Mouse (Mus musculus): Measurements from ENCODE around the gene Rab3a. TPM values are rescaled to one million over a fixed set of nuclear protein-coding genes. Genes with fewer than 3 reads are reported as not detected.

Gene Rab3a
- polyA plus RNA-seq, 1 experiment from 2014 or later: 28.6 TPM

DNA sequence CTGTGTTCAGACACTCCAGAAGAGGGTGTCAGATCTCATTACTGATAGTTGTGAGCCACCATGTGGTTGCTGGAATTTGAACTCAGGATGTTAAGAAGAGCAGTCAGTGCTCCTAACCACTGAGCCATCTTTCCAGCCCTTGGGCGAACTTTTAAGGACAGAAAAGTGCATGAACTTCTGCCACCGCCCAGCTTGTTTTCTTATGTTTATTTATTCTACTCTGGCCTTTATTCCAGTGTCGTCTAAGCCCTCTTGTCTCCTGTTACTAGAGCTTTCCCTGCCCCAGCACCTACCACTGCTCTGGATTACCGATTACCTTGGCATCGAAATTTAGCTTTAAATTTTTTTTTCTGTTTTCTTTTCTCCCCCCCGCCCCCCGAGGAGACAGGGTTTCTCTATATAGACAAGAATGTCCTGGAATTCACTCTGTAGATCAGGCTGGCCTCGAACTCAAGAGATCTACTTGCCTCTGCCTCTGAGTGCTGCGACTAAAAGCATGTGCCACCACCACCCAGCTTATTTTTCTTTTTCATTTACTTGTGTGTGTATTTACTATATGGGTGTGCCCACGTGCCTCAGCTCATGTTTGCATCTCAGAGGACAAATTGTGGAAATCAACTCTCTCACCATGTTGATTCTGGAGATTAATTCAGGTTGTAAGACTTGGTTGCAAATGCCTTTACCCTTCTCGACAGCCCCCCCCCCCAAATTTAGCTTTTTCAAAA is 48.5 kb downstream of the Rab3a start:
- ATAC-seq (no peak), DNase-seq (ENCODE audit: low spot score) (no peak)
- 53% methylated on average over 11 of the region's 11 CpGs for WGBS
- peaks cover 4% of the 10 kb centered on the region; the same call in 1 of the 2 replicates for H3K4me1 ChIP-seq (ENCODE audit: insufficient read depth, low read depth, low read length)
- TF ChIP-seq CTCF (IDR thresholded peaks at IDR 0.05) (no peak), EP300 (IDR thresholded peaks at IDR 0.05) (no peak)
- no peaks in the 10 kb centered on the region for H3K36me3 ChIP-seq (ENCODE audit: insufficient read depth, low read length)
- H3K9me3 ChIP-seq (ENCODE audit: low read length): no peaks in the 10 kb centered on the region
- H3K4me2 ChIP-seq (replicated peaks; ENCODE audit: low read depth, low read length): peak overlapping the region; percentile 85; the same call in 1 of the 2 replicates
- no peak overlapping the region for H3K4me3 ChIP-seq (ENCODE audit: low read depth, low read length)
- H3K27ac ChIP-seq (ENCODE audit: low read length): no peak overlapping the region
- H3K9ac ChIP-seq (replicated peaks; ENCODE audit: low read depth): no peak overlapping the region
- H3K27me3 ChIP-seq (replicated peaks; ENCODE audit: insufficient read depth, low read length): peaks cover 16% of the 10 kb centered on the region; the same call in 1 of the 2 replicates

DNA sequence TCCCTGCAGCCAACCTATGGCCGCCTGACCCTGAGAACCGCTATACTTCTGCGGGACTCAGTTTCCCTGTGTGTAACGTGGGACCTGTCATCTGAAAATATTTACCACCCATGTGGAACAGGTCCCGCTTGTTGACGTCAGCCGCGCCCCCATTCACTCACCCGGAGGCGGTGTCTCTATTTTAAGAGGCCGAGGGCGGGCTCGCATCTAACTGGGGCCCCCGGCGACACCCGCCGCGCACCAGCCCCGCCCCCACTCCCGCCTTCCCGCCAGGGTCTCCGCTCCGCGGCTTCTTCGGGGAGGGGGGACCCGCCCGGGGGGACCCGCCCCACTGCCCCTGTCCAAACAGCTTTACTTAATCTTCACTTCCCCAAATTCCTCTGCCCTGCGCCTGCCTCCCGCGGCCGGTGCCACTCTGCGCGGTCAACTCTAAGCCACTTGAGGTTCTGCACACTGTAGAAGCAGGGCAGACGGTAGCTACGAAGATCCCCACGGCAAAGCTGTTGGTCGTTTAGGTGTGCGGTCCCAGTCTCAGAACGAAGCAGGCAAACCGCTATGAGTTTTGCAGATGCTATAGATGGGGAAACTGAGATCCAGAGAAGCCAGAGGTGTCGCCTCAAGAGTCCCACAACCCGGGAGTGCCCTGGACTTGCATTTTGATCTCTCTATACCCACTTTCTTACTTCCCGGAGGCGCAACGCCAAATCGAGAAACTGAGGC is 49.4 kb downstream of the Rab3a start:
- no peaks in the 10 kb centered on the region for H3K9me3 ChIP-seq (ENCODE audit: low read length)
- TF ChIP-seq EP300 (IDR thresholded peaks at IDR 0.05) (no peak), CTCF (IDR thresholded peaks at IDR 0.05) (no peak)
- H3K36me3 ChIP-seq (ENCODE audit: insufficient read depth, low read length): no peaks in the 10 kb centered on the region
- peak overlapping the region; percentile 38; the same call in 1 of the 2 replicates for H3K9ac ChIP-seq (replicated peaks; ENCODE audit: low read depth)
- ATAC-seq (peak; percentile 39), DNase-seq (ENCODE audit: low spot score) (peak; percentile 64)
- 2% methylated on average over 42 of the region's 47 CpGs for WGBS
- H3K4me1 ChIP-seq (ENCODE audit: insufficient read depth, low read depth, low read length): peaks cover 3% of the 10 kb centered on the region; the same call in 1 of the 2 replicates
- H3K27ac ChIP-seq (ENCODE audit: low read length): 0 out of 2 replicates have a peak overlapping the region, but pooled peaks have one; percentile 3
- H3K4me3 ChIP-seq (ENCODE audit: low read depth, low read length): peak overlapping the region; percentile 47
- peaks cover 16% of the 10 kb centered on the region; the same call in 1 of the 2 replicates for H3K27me3 ChIP-seq (replicated peaks; ENCODE audit: insufficient read depth, low read length)
- peak overlapping the region; percentile 85 for H3K4me2 ChIP-seq (replicated peaks; ENCODE audit: low read depth, low read length)

DNA sequence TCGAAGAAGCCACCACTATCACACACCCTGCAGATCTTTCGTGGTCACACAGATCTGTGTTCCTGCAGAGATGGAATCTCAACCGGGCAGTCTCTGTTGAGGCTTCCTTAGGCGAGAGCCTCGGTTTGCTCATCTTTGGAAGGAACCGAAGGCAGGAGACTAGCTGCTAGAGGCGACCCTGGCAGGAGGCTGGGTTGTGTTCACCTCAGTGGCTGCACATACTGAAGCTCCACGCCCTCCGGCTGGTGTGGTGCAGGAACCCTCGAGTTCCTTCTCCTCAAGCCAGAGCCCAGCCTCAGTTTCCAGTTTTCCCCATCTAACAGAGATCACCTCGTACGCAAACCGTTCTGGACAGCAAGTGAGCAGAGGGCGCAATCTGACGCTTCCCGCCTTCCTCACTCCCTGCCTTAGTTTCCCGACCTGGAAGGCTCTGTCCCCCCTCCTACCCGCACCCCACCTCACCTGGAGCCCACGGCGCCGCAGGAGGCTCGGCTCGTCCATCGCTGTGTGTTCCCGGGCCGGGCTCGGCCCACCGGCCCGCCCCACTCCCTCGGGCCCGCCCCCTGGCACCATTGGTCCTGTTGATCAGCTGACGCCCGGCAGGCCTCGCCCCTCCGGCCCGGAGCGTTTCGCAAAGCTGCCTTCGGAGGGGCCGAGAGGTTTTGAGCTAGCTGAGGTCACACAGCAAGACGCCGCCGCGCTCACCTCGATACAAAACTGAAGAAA is 50.2 kb downstream of the Rab3a start, which contains the start of gene Mast3:
Gene Mast3, minus strand, starts transcription at position 574 of the 726 bp plus-strand sequence.
- Histone ChIP-seq H3K36me3 (ENCODE audit: insufficient read depth, low read length) (no peaks in the 10 kb centered on the region), H3K9ac (replicated peaks; ENCODE audit: low read depth) (peak within 1 kb of the TSS; percentile 38; the same call in 1 of the 2 replicates), H3K4me2 (replicated peaks; ENCODE audit: low read depth, low read length) (peak within 1 kb of the TSS; percentile 85), H3K27ac (ENCODE audit: low read length) (0 out of 2 replicates have a peak within 1 kb of the TSS, but pooled peaks have one; percentile 3), H3K9me3 (ENCODE audit: low read length) (no peaks in the 10 kb centered on the region), H3K4me1 (ENCODE audit: insufficient read depth, low read depth, low read length) (peaks cover 3% of the 10 kb centered on the region; the same call in 1 of the 2 replicates), H3K4me3 (ENCODE audit: low read depth, low read length) (peak within 1 kb of the TSS; percentile 47), H3K27me3 (replicated peaks; ENCODE audit: insufficient read depth, low read length) (peaks cover 11% of the 10 kb centered on the region; the same call in 1 of the 2 replicates)
- DNase-seq (ENCODE audit: low spot score): peak; percentile 95
- under 1% methylated on average over 45 of the region's 45 CpGs for WGBS
- TF ChIP-seq CTCF (IDR thresholded peaks at IDR 0.05): no peak
- no peak for TF ChIP-seq EP300 (IDR thresholded peaks at IDR 0.05)
- ATAC-seq: peak; percentile 96

DNA sequence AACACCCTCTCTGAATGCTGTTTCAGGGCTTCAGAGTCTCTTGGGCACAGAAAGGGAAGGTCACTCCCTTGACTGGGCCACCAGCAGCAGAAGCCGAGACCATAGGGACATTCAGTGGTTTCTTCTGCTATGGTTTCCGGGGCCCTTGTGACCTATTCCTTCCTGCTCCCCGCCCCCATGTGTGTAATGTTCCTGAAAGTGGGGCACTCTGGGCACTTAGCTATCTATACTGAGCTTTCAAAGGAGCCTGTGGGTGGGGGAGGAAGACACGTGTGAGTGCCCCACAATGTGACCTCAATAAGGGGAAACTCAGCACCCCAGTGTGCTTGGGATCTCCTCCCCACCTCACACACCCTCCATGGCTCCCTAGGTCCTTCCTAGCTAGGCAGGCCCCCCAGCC is 52.1 kb downstream of the Rab3a start:
- Histone ChIP-seq H3K27ac (ENCODE audit: low read length) (no peak overlapping the region), H3K4me3 (ENCODE audit: low read depth, low read length) (no peak overlapping the region), H3K36me3 (ENCODE audit: insufficient read depth, low read length) (no peaks in the 10 kb centered on the region), H3K27me3 (replicated peaks; ENCODE audit: insufficient read depth, low read length) (0 out of 2 replicates have a peak, but pooled peaks cover 10% of the 10 kb centered on the region), H3K9ac (replicated peaks; ENCODE audit: low read depth) (no peak overlapping the region), H3K9me3 (ENCODE audit: low read length) (no peaks in the 10 kb centered on the region), H3K4me2 (replicated peaks; ENCODE audit: low read depth, low read length) (no peak overlapping the region), H3K4me1 (ENCODE audit: insufficient read depth, low read depth, low read length) (peaks cover 3% of the 10 kb centered on the region; the same call in 1 of the 2 replicates)
- 51% methylated on average over 4 of the region's 4 CpGs for WGBS
- no peak for TF ChIP-seq CTCF (IDR thresholded peaks at IDR 0.05)
- no peak for TF ChIP-seq EP300 (IDR thresholded peaks at IDR 0.05)
- ATAC-seq (no peak), DNase-seq (ENCODE audit: low spot score) (peak; percentile 50)

DNA sequence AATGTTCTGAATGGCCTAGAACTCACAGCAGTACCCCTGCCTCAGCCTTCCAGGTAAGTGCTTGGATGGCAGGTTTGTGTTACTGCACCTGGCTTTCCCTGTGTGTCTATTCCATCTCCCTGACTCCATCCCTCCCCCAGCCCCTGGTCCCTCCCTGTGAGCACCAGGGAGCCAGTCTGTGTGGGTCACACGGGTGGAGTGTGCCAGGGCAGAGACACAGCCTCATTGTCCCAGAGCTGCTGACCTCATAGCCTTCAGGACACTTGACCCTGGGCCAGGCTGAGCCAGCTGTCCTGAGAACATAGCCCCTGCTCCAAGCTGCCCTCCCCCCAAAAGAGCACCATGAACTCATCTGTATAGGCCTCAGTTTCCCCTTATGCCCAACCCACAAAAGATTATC is 52.8 kb downstream of the Rab3a start:
- DNase-seq (ENCODE audit: low spot score): no peak
- 46% methylated on average over 1 of the region's 1 CpGs for WGBS
- Histone ChIP-seq H3K9me3 (ENCODE audit: low read length) (no peaks in the 10 kb centered on the region), H3K36me3 (ENCODE audit: insufficient read depth, low read length) (no peaks in the 10 kb centered on the region), H3K4me3 (ENCODE audit: low read depth, low read length) (no peak overlapping the region), H3K4me2 (replicated peaks; ENCODE audit: low read depth, low read length) (no peak overlapping the region), H3K27ac (ENCODE audit: low read length) (no peak overlapping the region), H3K4me1 (ENCODE audit: insufficient read depth, low read depth, low read length) (peaks cover 3% of the 10 kb centered on the region; the same call in 1 of the 2 replicates), H3K27me3 (replicated peaks; ENCODE audit: insufficient read depth, low read length) (0 out of 2 replicates have a peak, but pooled peaks cover 10% of the 10 kb centered on the region), H3K9ac (replicated peaks; ENCODE audit: low read depth) (no peak overlapping the region)
- no peak for TF ChIP-seq CTCF (IDR thresholded peaks at IDR 0.05)
- TF ChIP-seq EP300 (IDR thresholded peaks at IDR 0.05): no peak
- ATAC-seq: no peak
